Mouse (Mus musculus) megakaryocyte, embryonic 14.5 days (primary cell): ENCODE results near the gene Hipk1. TPM values are rescaled to one million over a fixed set of nuclear protein-coding genes. Genes with fewer than 3 reads are reported as not detected.
"Not testable (repeated sequence)": the region's sequence is repeated elsewhere in the genome, so short reads cannot be mapped to it uniquely, and the experiment has no call there.

Experiments used
- H3K27me3 ChIP-seq: replicated peaks from 2 replicates; pipeline ENCODE3; 2012; ENCODE audit warnings: inconsistent platforms
- H3K36me3 ChIP-seq: replicated peaks from 2 replicates; pipeline ENCODE3; 2012; ENCODE audit warnings: low read length, inconsistent platforms, mixed read lengths
- H3K4me1 ChIP-seq: 2 replicates; pipeline ENCODE4 v1.6.1; 2012; ENCODE audit warnings: inconsistent platforms
- H3K4me3 ChIP-seq: replicated peaks from 2 replicates; pipeline ENCODE3; 2012; ENCODE audit warnings: moderate library complexity, mild to moderate bottlenecking, inconsistent platforms
- H3K9me3 ChIP-seq: 2 replicates; pipeline ENCODE4 v1.6.1; 2012; ENCODE audit warnings: inconsistent platforms
- FLI1 ChIP-seq: IDR thresholded peaks from 2 replicates; pipeline ENCODE4 v1.6.1; 2012; ENCODE audit warnings: low read length, inconsistent platforms, mixed read lengths
- GATA1 ChIP-seq: IDR thresholded peaks from 3 replicates; pipeline ENCODE4 v1.6.1; 2012; ENCODE audit warnings: mixed read lengths, low read length, inconsistent platforms, borderline replicate concordance
- polyA plus RNA-seq: library from polyadenylated mRNA; stranded (reverse); fragments of >175 nt; gene quantifications from 2 replicates; pipeline ENCODE4 v1.2.3, GENCODE M21; 2012; ENCODE audit warnings: low replicate concordance; ENCODE audit not compliant: insufficient read depth

Gene Hipk1
- polyA plus RNA-seq, 1 experiment = 23.3 TPM

DNA sequence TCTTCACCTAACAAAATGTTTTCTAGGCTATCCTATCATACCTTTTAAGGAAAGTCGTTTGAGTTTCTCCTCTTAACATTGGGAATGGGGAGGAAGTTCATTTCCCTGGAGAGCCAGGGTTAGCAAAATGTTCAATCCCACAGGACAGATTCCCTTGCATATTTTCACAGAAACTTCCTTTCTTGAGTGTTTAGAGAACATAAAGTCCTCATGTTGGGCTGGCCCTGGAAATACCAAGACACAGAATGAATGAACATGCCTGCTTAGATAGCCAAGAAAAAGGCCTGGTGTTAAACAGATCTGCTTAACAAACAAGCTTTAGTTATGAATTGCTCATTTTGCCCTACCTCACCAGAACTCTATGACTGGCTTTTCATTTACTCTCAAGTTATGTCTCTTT, 1.2 kb upstream of the Hipk1 start:
- no peak overlapping the region for H3K4me3 ChIP-seq
- TF ChIP-seq FLI1 = no peak
- peaks cover 72% of the 10 kb centered on the region for H3K4me1 ChIP-seq
- no peaks in the 10 kb centered on the region for H3K9me3 ChIP-seq
- H3K36me3 ChIP-seq = peaks cover 7% of the 10 kb centered on the region
- no peaks in the 10 kb centered on the region for H3K27me3 ChIP-seq

DNA sequence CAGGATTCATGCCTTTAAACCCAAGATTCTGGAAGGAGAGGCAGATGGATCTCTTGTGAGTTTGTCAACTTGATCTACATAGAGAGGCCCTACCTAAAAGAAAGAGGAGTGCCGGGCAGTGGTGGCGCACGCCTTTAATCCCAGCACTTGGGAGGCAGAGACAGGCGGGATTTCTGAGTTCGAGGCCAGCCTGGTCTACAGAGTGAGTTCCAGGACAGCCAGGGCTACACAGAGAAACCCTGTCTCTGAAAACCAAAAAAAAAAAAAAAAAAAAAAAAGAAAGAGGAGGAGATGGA, 696 bp upstream of the Hipk1 start:
- not testable (repeated sequence) for H3K9me3 ChIP-seq, H3K27me3 ChIP-seq
- peaks cover 72% of the 10 kb centered on the region for H3K4me1 ChIP-seq
- peak overlapping the region; percentile 99 for H3K4me3 ChIP-seq
- H3K36me3 ChIP-seq = peaks cover 12% of the 10 kb centered on the region

DNA sequence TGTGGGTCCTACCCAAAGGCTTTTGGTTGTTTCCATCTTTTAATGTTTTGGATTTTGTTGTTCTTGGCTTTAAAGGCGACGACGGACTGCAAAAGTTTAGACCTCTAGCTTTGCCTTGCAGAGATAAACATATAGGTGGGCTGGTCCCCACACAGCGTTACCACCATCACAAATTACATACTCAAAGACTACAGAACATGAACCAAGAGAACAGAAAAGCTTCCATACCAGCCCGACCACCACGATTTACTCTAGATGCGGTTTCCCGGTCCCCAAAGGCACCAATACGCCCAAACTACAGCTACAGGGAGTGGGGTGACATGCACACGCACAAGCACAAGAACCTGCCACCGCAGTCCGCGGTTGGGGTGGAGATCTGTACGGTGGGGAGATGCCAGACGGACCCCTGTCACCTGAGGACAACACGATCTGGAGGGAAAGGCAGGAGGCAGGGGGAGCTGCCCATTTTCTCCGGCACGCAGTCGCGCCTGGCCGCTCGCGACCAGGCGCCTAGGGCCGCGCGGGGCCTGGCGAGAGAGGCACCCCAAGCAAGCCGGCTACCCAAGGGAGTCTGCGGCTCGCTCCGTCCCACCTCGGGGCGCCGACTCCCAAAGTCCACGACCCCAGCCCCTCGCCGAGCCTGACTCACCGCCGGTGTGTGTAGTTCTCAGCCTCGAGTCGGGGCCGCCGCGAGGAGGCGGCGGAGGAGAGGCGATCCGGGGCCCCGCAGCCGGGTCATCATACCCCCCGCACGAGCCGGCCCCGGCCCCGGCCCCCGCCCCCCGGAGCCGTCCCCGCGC, 817 bp downstream of the Hipk1 start:
- Histone ChIP-seq H3K4me1 (peaks cover 71% of the 10 kb centered on the region), H3K36me3 (peaks cover 20% of the 10 kb centered on the region), H3K9me3 (no peaks in the 10 kb centered on the region)

DNA sequence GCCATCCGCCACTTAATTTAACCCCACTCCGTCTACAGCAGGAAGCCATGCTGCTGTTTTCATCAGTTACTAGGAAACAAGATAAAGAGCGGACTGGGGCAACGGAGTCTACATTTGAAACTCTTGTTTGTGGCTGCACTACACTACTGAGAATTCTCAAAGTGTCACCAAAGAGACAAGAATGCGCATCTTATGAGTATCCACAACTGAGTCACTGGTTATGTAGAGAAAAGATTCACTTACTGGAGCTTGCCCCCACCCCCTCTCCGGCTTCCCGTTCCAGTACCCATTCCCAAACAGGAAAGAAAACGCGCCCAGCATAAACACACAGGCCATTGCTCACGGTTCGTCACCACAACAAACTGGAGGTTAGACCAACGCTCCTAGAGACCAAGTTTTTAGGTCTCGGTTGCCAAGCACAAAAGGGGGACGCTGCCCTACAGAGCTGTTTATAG, 1.4 kb downstream of the Hipk1 start:
- Histone ChIP-seq H3K36me3 (peaks cover 24% of the 10 kb centered on the region), H3K4me3 (peak overlapping the region; percentile 99), H3K4me1 (peaks cover 72% of the 10 kb centered on the region), H3K27me3 (no peaks in the 10 kb centered on the region), H3K9me3 (no peaks in the 10 kb centered on the region)
- TF ChIP-seq FLI1 (no peak), GATA1 (no peak)

More for the DNA sequence above, 817 bp downstream of the Hipk1 start:
- Histone ChIP-seq H3K27me3 (no peaks in the 10 kb centered on the region), H3K4me3 (peak overlapping the region; percentile 99)
- no peak for TF ChIP-seq GATA1

- TF ChIP-seq GATA1 (no peak), FLI1 (no peak)
- H3K27me3 ChIP-seq = no peaks in the 10 kb centered on the region
- H3K9me3 ChIP-seq = no peaks in the 10 kb centered on the region
- H3K36me3 ChIP-seq = peaks cover 31% of the 10 kb centered on the region
- peaks cover 72% of the 10 kb centered on the region for H3K4me1 ChIP-seq
- peak overlapping the region; percentile 99 for H3K4me3 ChIP-seq
Observed at GRCm38 (mm10) chr3:103789096-103789495, 2.3 kb downstream of the Hipk1 start.

- Histone ChIP-seq H3K27me3 (no peaks in the 10 kb centered on the region), H3K9me3 (no peaks in the 10 kb centered on the region), H3K4me1 (peaks cover 72% of the 10 kb centered on the region), H3K36me3 (peaks cover 47% of the 10 kb centered on the region), H3K4me3 (peak overlapping the region; percentile 85)
- TF ChIP-seq FLI1 = no peak
- TF ChIP-seq GATA1 = no peak
Observed at GRCm38 (mm10) chr3:103787225-103787624, 4.1 kb downstream of the Hipk1 start.

- Histone ChIP-seq H3K27me3 (no peaks in the 10 kb centered on the region), H3K36me3 (peaks cover 79% of the 10 kb centered on the region), H3K4me3 (peak overlapping the region; percentile 33), H3K4me1 (peaks cover 96% of the 10 kb centered on the region), H3K9me3 (no peaks in the 10 kb centered on the region)
- TF ChIP-seq GATA1 = no peak
- no peak for TF ChIP-seq FLI1
Observed at GRCm38 (mm10) chr3:103782844-103783609, 8.3 kb downstream of the Hipk1 start.

GRCm38 (mm10) chr3:103780777-103781176, 10.6 kb downstream of the Hipk1 start:
- Histone ChIP-seq H3K27me3 (no peaks in the 10 kb centered on the region), H3K4me3 (no peak overlapping the region), H3K4me1 (peaks cover 91% of the 10 kb centered on the region), H3K36me3 (peaks cover 84% of the 10 kb centered on the region), H3K9me3 (no peaks in the 10 kb centered on the region)
- TF ChIP-seq FLI1 = no peak
- TF ChIP-seq GATA1 = no peak

DNA sequence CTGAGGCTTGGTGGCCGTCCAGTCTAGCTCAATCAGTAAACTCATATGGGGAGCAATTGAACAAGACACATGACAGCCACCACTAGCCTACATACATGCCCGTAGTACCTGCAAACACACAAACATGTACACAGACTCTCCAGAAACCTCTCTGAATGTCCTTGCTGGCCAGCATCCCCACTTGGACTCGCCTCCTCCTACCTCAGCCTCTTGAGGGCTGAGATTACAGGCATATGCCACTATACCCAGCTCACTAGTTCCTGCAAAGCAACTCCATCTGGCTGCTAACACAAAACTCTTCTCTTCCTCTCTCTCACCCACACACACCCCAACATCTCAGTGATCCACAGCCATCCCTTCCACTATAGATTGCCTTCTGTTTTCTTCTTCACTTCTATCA, 11.1 kb downstream of the Hipk1 start:
- TF ChIP-seq FLI1 (no peak), GATA1 (no peak)
- Histone ChIP-seq H3K9me3 (no peaks in the 10 kb centered on the region), H3K36me3 (peaks cover 88% of the 10 kb centered on the region), H3K4me3 (peak overlapping the region; percentile 48), H3K4me1 (peaks cover 91% of the 10 kb centered on the region), H3K27me3 (no peaks in the 10 kb centered on the region)

DNA sequence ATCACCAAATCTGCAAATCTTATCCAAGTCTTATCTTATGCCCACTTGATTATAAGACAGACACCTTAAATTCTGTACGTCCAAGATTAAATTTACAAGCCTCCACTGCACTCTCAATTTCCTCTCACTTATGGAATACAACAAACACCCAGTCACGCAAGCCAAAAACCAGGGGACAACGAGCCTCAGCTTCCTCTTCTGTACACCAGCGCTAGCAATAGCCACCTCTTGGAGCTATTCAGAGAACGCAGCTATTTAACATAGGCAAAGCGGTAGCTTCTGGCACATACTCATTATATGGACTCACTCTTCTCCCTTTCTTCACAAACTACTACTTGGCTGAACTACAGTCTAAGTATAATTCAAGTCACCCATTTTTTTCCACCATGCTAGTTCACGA, 12.2 kb downstream of the Hipk1 start:
- no peak for TF ChIP-seq FLI1
- TF ChIP-seq GATA1 = no peak
- Histone ChIP-seq H3K36me3 (peaks cover 87% of the 10 kb centered on the region), H3K4me1 (peaks cover 87% of the 10 kb centered on the region), H3K4me3 (no peak overlapping the region), H3K27me3 (no peaks in the 10 kb centered on the region), H3K9me3 (no peaks in the 10 kb centered on the region)
